Mouse (Mus musculus): ENCODE results near the gene Spa17.

Spa17 gene

GRCm38 (mm10) chr9:37616770-37617169 lies 3.2 kb upstream of the Spa17 start:
- DNase-seq, result peak in 1 of 2 experiments; percentile 22

GRCm38 (mm10) chr9:37615220-37615619 lies 1.7 kb upstream of the Spa17 start:
- no peak for DNase-seq

GRCm38 (mm10) chr9:37614316-37614715 lies 794 bp upstream of the Spa17 start:
- no peak for DNase-seq

- DNase-seq, result no peak
These were observed 374 bp upstream of the Spa17 start for GRCm38 (mm10) chr9:37613911-37614280.

GRCm38 (mm10) chr9:37609558-37609957 lies 4.0 kb downstream of the Spa17 start:
- DNase-seq, result no peak

- no peak for DNase-seq
These were observed 8.4 kb downstream of the Spa17 start for GRCm38 (mm10) chr9:37605089-37605488.

- no peak for DNase-seq
These were observed 12.8 kb downstream of the Spa17 start for GRCm38 (mm10) chr9:37600538-37601205.

- DNase-seq, result no peak
These were observed 14.9 kb downstream of the Spa17 start for GRCm38 (mm10) chr9:37598637-37599036.

GRCm38 (mm10) chr9:37595570-37595969 lies 18.0 kb downstream of the Spa17 start:
- DNase-seq, result no peak

GRCm38 (mm10) chr9:37593690-37594089 lies 19.8 kb downstream of the Spa17 start:
- DNase-seq, result no peak

- peak in 1 of 2 experiments; percentile 6 for DNase-seq
These were observed 20.9 kb downstream of the Spa17 start for GRCm38 (mm10) chr9:37592633-37593032.

GRCm38 (mm10) chr9:37592025-37592424 lies 21.5 kb downstream of the Spa17 start:
- DNase-seq, result no peak

- DNase-seq, result no peak
These were observed 23.1 kb downstream of the Spa17 start for GRCm38 (mm10) chr9:37590381-37590780.

GRCm38 (mm10) chr9:37586718-37587117 lies 26.8 kb downstream of the Spa17 start:
- no peak for DNase-seq

GRCm38 (mm10) chr9:37583594-37583993 lies 29.9 kb downstream of the Spa17 start:
- no peak for DNase-seq

- DNase-seq, result peak; percentile 4 to 14
These were observed 37.0 kb downstream of the Spa17 start for GRCm38 (mm10) chr9:37576436-37576930.

GRCm38 (mm10) chr9:37572204-37572876 lies 41.2 kb downstream of the Spa17 start:
- no peak for DNase-seq

GRCm38 (mm10) chr9:37569231-37569835 lies 44.2 kb downstream of the Spa17 start:
- DNase-seq, result no peak

- peak in 1 of 2 experiments; percentile 27 for DNase-seq
These were observed 44.8 kb downstream of the Spa17 start for GRCm38 (mm10) chr9:37568605-37569214.

GRCm38 (mm10) chr9:37567892-37568604 lies 45.5 kb downstream of the Spa17 start:
- DNase-seq, result peak; percentile 48 to 61

- DNase-seq, result peak in 1 of 2 experiments; percentile 13
These were observed 46.1 kb downstream of the Spa17 start for GRCm38 (mm10) chr9:37567454-37567853.

GRCm38 (mm10) chr9:37567019-37567418 lies 46.5 kb downstream of the Spa17 start:
- no peak for DNase-seq

- no peak for DNase-seq
These were observed 49.7 kb downstream of the Spa17 start for GRCm38 (mm10) chr9:37563805-37564204.

Data from kidney, postnatal 4 days (tissue).